Mouse (Mus musculus) stomach, embryonic 14.5 days (tissue): Measurements from ENCODE around the gene Cyp2j6. TPM values are rescaled to one million over a fixed set of nuclear protein-coding genes. Genes with fewer than 3 reads are reported as not detected.

Experiments used
- polyA plus RNA-seq: library from polyadenylated mRNA; unstranded; fragments of >200 nt; fragmentation: Nextera tagmentation; extraction: Ambion mirVana; gene quantifications from 2 replicates; pipeline ENCODE4 v1.2.1, GENCODE M21; 2014

Cyp2j6 gene
- polyA plus RNA-seq, 1 experiment from 2014 or later = 11.8 TPM

Other genes with a start within 250 kb of the Cyp2j6 start
- not detected in 2 replicates for gene Cyp2j11, start 205.0 kb downstream of the Cyp2j6 start, polyA plus RNA-seq
- 0.22 TPM in 1 of 2 replicates, not detected in the other for gene Cyp2j8, start 46.3 kb downstream of the Cyp2j6 start, polyA plus RNA-seq
- 6.3 and 6.4 TPM in 2 replicates for gene Cyp2j9, start 37.9 kb upstream of the Cyp2j6 start, polyA plus RNA-seq
- gene Cyp2j5, start 110.5 kb upstream of the Cyp2j6 start, polyA plus RNA-seq = not detected in 2 replicates
- not detected in 2 replicates for gene Gm12695, start 231.5 kb upstream of the Cyp2j6 start, polyA plus RNA-seq